Mouse (Mus musculus) lung, postnatal 10 days (tissue): ENCODE data around the gene Rhox4b.
"Not testable (repeated sequence)": the region's sequence is repeated elsewhere in the genome, so short reads cannot be mapped to it uniquely, and the experiment has no call there.

ENCODE experiments used
- DNase-seq: peaks from one replicate; pipeline ENCODE4 v3.0.0; 2021

Gene Rhox4b

DNA sequence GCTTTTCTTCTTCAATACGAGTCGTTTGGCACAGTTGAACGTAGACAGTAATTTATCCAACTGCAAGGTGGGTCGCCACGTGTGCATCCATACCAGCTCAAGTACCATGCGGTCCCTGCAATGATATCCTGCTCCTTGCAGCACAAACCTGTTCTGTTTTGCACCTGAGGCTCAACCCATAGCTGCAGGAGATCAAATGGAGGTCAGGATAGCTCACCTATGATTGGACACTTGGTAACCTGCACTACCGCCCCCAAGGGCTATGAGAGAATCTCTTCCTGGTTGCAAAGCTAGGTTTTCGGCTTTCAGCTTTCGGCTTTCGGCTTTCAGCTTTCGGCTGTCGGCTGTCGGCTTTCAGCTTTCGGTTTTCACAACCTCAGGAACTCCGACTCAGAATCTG, at the start of gene Rhox4b:
Rhox4b (plus strand) TSS at position 301 of the 400 bp plus-strand sequence.
- not testable (repeated sequence) for DNase-seq

DNA sequence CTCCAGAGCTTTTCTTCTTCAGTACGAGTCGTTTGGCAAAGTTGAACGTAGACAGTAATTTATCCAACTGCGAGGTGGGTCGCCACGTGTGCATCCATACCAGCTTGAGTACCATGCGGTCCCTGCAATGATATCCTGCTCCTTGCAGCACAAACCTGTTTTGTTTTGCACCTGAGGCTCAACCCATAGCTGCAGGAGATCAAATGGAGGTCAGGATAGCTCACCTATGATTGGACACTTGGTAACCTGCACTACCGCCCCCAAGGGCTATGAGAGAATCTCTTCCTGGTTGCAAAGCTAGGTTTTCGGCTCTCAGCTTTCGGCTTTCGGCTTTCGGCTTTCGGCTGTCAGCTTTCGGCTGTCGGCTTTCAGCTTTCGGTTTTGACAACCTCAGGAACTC, 41.7 kb upstream of the Rhox4b start, which contains the start of gene Rhox4a2:
Rhox4a2 (plus strand) TSS at position 301 of the 400 bp plus-strand sequence.
- DNase-seq = not testable (repeated sequence)

DNA sequence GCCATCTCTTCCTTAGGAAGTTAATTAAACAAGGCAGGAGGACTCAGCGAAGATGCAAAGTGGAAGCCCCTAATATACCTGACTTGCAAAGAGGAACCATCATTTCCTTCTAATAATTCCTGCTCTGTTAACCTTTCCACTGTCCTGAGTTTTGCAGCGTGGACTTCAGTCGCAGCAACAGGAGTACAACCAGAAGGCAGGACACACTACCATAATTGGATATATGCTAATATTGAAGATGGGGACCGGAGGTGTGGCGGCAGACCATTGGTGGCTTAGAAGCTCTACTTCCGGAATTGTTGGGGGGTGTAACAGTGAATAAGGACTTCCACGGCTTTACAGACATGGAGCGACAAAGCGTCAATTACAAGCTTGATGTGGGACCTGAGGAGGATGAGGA, 20.5 kb upstream of the Rhox4b start, which contains the start of gene Rhox2b:
Rhox2b (plus strand) TSS at position 301 of the 400 bp plus-strand sequence.
- DNase-seq = not testable (repeated sequence)

DNA sequence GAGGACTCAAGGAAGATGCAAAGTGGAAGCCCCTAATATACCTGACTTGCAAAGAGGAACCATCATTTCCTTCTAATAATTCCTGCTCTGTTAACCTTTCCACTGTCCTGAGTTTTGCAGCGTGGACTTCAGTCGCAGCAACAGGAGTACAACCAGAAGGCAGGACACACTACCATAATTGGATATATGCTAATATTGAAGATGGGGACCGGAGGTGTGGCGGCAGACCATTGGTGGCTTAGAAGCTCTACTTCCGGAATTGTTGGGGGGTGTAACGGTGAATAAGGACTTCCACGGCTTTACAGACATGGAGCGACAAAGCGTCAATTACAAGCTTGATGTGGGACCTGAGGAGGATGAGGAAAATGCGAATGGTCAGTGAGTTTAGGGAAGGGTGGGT, 21.1 kb downstream of the Rhox4b start, which contains the start of gene Rhox2c:
Rhox2c (plus strand) TSS at position 301 of the 400 bp plus-strand sequence.
- not testable (repeated sequence) for DNase-seq

DNA sequence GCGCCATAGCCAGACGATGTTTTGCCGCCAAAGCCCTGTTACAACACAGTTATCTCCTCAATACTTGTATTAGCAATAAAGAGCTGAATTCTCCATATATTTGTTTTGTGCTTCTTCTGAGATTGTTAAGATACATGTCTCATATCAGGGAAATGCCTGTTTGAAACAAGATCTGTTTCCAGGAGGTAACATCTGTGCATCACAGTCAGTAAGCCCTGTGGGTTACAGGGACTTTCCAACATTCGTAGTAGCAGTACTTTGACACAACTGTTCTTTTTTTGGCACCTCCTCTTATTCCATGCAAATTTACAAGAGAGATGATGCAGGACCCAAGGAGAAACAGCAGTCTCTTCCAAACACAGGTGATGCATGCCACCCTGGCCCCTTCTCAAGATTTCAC, 26.0 kb downstream of the Rhox4b start, which contains the start of gene Rhox3c:
Rhox3c (plus strand) TSS at position 301 of the 400 bp plus-strand sequence.
- DNase-seq = not testable (repeated sequence)

DNA sequence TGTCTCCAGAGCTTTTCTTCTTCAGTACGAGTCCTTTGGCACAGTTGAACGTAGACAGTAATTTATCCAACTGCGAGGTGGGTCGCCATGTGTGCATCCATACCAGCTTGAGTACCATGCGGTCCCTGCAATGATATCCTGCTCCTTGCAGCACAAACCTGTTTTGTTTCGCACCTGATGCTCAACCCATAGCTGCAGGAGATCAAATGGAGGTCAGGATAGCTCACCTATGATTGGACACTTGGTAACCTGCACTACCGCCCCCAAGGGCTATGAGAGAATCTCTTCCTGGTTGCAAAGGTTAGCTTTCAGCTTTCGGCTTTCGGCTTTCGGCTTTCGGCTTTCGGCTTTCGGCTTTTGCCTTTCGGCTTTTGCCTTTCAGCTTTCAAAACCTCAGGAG, 47.7 kb downstream of the Rhox4b start, which contains the start of gene Rhox4c:
Rhox4c (plus strand) TSS at position 301 of the 400 bp plus-strand sequence.
- DNase-seq = not testable (repeated sequence)
